Mouse (Mus musculus): ENCODE data around the gene Akna. TPM values are rescaled to one million over a fixed set of nuclear protein-coding genes. Genes with fewer than 3 reads are reported as not detected.
A peak's percentile ranks its signal among the peaks of the same experiment; 100 is the strongest.

The Akna gene
- total RNA-seq, 1 experiment: 2.7 TPM

GRCm38 (mm10) chr4:63418270-63418669 is 15.1 kb upstream of the Akna start:
- TF ChIP-seq ZNF384 (IDR thresholded peaks at IDR 0.05; ENCODE audit: low read depth, low read length): no peak
- TF ChIP-seq ZC3H11A (IDR thresholded peaks at IDR 0.05; ENCODE audit: borderline replicate concordance, low read depth, low read length): no peak
- no peak for TF ChIP-seq CHD2 (IDR thresholded peaks at IDR 0.05; ENCODE audit: low read depth, low read length)
- TF ChIP-seq HCFC1 (IDR thresholded peaks at IDR 0.05; ENCODE audit: borderline replicate concordance, insufficient read depth, low read length): no peak
- no peak for TF ChIP-seq MAFK (IDR thresholded peaks at IDR 0.05; ENCODE audit: insufficient read depth, low read depth, low read length)
- in situ Hi-C loops (cut with MboI; ENCODE audit: low sequenced_read_pairs in 2 of 2, unreplicated experiment in 2 of 2): no loop called here
- H3K9ac ChIP-seq (ENCODE audit: insufficient read depth, low read depth, low read length, poor library complexity, severe bottlenecking): no peak overlapping the region
- H3K9me3 ChIP-seq (ENCODE audit: control insufficient read depth, insufficient read depth, low read depth, low read length): no peaks in the 10 kb centered on the region
- H3K4me1 ChIP-seq (ENCODE audit: control insufficient read depth in 2 of 2, insufficient read depth in 2 of 2, low read length in 2 of 2, poor library complexity in 1 of 2): peaks cover 2 to 29% of the 10 kb centered on the region in 2 experiments
- H3K4me3 ChIP-seq (ENCODE audit: insufficient read depth in 1 of 2, low read depth in 1 of 2, low read length in 2 of 2, poor library complexity in 1 of 2, severe bottlenecking in 1 of 2): no peak overlapping the region
- DNase-seq (ENCODE audit: low read depth, low spot score): no peak
- no peaks in the 10 kb centered on the region; the same call in 1 of the 2 replicates for H3K36me3 ChIP-seq (ENCODE audit: control insufficient read depth, insufficient read depth, low read length, poor library complexity, severe bottlenecking)
- H3K27ac ChIP-seq (ENCODE audit: insufficient read depth, low read depth, low read length, poor library complexity, severe bottlenecking): no peak overlapping the region

- Histone ChIP-seq H3K36me3 (ENCODE audit: control insufficient read depth, insufficient read depth, low read length, poor library complexity, severe bottlenecking) (no peaks in the 10 kb centered on the region; the same call in 1 of the 2 replicates), H3K4me3 (ENCODE audit: insufficient read depth in 1 of 2, low read depth in 1 of 2, low read length in 2 of 2, poor library complexity in 1 of 2, severe bottlenecking in 1 of 2) (no peak overlapping the region), H3K9me3 (ENCODE audit: control insufficient read depth, insufficient read depth, low read depth, low read length) (no peaks in the 10 kb centered on the region), H3K4me1 (ENCODE audit: control insufficient read depth in 2 of 2, insufficient read depth in 2 of 2, low read length in 2 of 2, poor library complexity in 1 of 2) (peaks cover 2 to 22% of the 10 kb centered on the region in 2 experiments), H3K27ac (ENCODE audit: insufficient read depth, low read depth, low read length, poor library complexity, severe bottlenecking) (no peak overlapping the region), H3K9ac (ENCODE audit: insufficient read depth, low read depth, low read length, poor library complexity, severe bottlenecking) (no peak overlapping the region)
- in situ Hi-C loops (cut with MboI; ENCODE audit: low sequenced_read_pairs in 2 of 2, unreplicated experiment in 2 of 2): no loop called here
- TF ChIP-seq CHD2 (IDR thresholded peaks at IDR 0.05; ENCODE audit: low read depth, low read length) (no peak), ZC3H11A (IDR thresholded peaks at IDR 0.05; ENCODE audit: borderline replicate concordance, low read depth, low read length) (peak; percentile 82; the same call in 1 of the 2 replicates)
- DNase-seq (ENCODE audit: low read depth, low spot score): peak; percentile 77
Observed at GRCm38 (mm10) chr4:63417318-63417957, 14.3 kb upstream of the Akna start.

DNA sequence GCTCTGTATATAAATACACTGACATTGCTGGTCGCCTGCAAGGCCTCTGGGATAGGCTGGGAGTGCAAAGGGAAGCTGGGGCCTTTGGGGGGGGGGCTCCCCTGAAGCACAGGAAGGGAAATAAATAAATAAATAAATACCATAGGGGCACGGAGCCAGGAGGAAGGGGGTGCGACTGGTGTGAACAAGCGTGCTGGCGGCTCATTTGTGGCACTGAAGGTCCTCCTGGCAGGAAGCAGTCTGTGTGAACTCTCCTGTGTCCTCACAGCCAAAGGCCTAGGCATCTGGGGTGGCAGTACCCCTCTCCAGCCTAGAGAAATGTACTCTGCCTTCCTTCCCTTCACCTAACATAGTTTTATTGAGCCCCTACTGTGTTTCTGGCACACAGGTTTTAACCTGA is 11.8 kb upstream of the Akna start:
- H3K27ac ChIP-seq (ENCODE audit: insufficient read depth, low read depth, low read length, poor library complexity, severe bottlenecking): no peak overlapping the region

DNA sequence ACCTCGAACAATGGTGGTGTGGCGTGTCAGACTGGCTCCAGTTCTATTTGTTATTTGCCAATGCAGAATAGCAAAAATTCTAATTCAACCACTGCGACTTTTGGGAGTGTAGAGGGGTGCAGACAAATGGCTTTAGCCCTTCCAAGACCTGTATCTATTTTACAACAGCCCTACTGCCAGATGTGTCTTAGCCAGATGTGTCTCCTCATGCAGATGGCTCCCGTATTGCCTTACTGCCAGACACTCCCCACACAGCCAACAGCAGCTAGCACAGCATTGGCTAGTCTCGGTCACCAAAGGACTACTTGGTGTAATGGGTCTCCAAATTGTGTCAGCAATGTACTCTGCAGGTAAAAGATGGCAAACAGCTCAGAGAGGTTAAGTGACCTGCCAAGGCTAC is 8.1 kb upstream of the Akna start:
- Histone ChIP-seq H3K4me1 (ENCODE audit: control insufficient read depth in 2 of 2, insufficient read depth in 2 of 2, low read length in 2 of 2, poor library complexity in 1 of 2) (0 out of 4 replicates have a peak, but pooled peaks cover 3 to 6% of the 10 kb centered on the region in 2 experiments), H3K4me3 (ENCODE audit: insufficient read depth in 1 of 2, low read depth in 1 of 2, low read length in 2 of 2, poor library complexity in 1 of 2, severe bottlenecking in 1 of 2) (peak overlapping the region; percentile 25 to 88; a peak in 3 of 4 replicates)
- no peak for TF ChIP-seq MAFK (IDR thresholded peaks at IDR 0.05; ENCODE audit: insufficient read depth, low read depth, low read length)
- no peak for TF ChIP-seq HCFC1 (IDR thresholded peaks at IDR 0.05; ENCODE audit: borderline replicate concordance, insufficient read depth, low read length)
- TF ChIP-seq ZNF384 (IDR thresholded peaks at IDR 0.05; ENCODE audit: low read depth, low read length): no peak
- TF ChIP-seq CHD2 (IDR thresholded peaks at IDR 0.05; ENCODE audit: low read depth, low read length): no peak
- no peak for TF ChIP-seq ZC3H11A (IDR thresholded peaks at IDR 0.05; ENCODE audit: borderline replicate concordance, low read depth, low read length)

More for the DNA sequence above, 11.8 kb upstream of the Akna start:
- Histone ChIP-seq H3K4me3 (ENCODE audit: insufficient read depth in 1 of 2, low read depth in 1 of 2, low read length in 2 of 2, poor library complexity in 1 of 2, severe bottlenecking in 1 of 2) (no peak overlapping the region), H3K36me3 (ENCODE audit: control insufficient read depth, insufficient read depth, low read length, poor library complexity, severe bottlenecking) (no peaks in the 10 kb centered on the region; the same call in 1 of the 2 replicates), H3K9me3 (ENCODE audit: control insufficient read depth, insufficient read depth, low read depth, low read length) (no peaks in the 10 kb centered on the region), H3K9ac (ENCODE audit: insufficient read depth, low read depth, low read length, poor library complexity, severe bottlenecking) (no peak overlapping the region), H3K4me1 (ENCODE audit: control insufficient read depth in 2 of 2, insufficient read depth in 2 of 2, low read length in 2 of 2, poor library complexity in 1 of 2) (peaks cover 2 to 8% of the 10 kb centered on the region in 2 experiments)
- TF ChIP-seq ZC3H11A (IDR thresholded peaks at IDR 0.05; ENCODE audit: borderline replicate concordance, low read depth, low read length): no peak
- TF ChIP-seq CHD2 (IDR thresholded peaks at IDR 0.05; ENCODE audit: low read depth, low read length): no peak
- TF ChIP-seq ZNF384 (IDR thresholded peaks at IDR 0.05; ENCODE audit: low read depth, low read length): no peak
- in situ Hi-C loops (cut with MboI; ENCODE audit: low sequenced_read_pairs in 2 of 2, unreplicated experiment in 2 of 2): no loop called here
- DNase-seq (ENCODE audit: low read depth, low spot score): no peak

DNA sequence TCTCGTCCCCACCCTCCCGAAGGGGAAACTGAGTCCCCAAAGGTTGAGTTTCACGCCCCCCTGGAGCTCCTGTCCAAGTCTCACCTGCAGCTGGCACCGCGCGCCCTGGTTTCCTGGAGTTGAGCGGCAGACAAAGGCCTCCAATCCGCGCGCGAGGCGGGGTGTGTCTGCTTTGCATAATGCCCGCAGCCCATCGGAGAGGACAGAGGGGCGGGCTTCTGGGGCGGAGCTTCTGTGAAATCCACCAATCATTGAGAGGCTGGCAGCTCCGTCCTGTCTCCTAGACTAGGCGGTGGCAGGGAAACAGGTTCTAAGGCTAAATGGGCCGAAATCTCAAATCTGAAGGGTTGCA is 7.4 kb upstream of the Akna start:
- Histone ChIP-seq H3K4me3 (ENCODE audit: insufficient read depth in 1 of 2, low read depth in 1 of 2, low read length in 2 of 2, poor library complexity in 1 of 2, severe bottlenecking in 1 of 2) (peak overlapping the region; percentile 77 to 88), H3K36me3 (ENCODE audit: control insufficient read depth, insufficient read depth, low read length, poor library complexity, severe bottlenecking) (no peaks in the 10 kb centered on the region), H3K9ac (ENCODE audit: insufficient read depth, low read depth, low read length, poor library complexity, severe bottlenecking) (peak overlapping the region; percentile 69), H3K9me3 (ENCODE audit: control insufficient read depth, insufficient read depth, low read depth, low read length) (no peaks in the 10 kb centered on the region), H3K27ac (ENCODE audit: insufficient read depth, low read depth, low read length, poor library complexity, severe bottlenecking) (no peak overlapping the region), H3K4me1 (ENCODE audit: control insufficient read depth in 2 of 2, insufficient read depth in 2 of 2, low read length in 2 of 2, poor library complexity in 1 of 2) (0 out of 4 replicates have a peak, but pooled peaks cover 3 to 6% of the 10 kb centered on the region in 2 experiments)
- in situ Hi-C loops (cut with MboI; ENCODE audit: low sequenced_read_pairs in 2 of 2, unreplicated experiment in 2 of 2): no loop called here
- DNase-seq (ENCODE audit: low read depth, low spot score): peak; percentile 96
- TF ChIP-seq ZNF384 (IDR thresholded peaks at IDR 0.05; ENCODE audit: low read depth, low read length): no peak

More for the DNA sequence above, 8.1 kb upstream of the Akna start:
- Histone ChIP-seq H3K9ac (ENCODE audit: insufficient read depth, low read depth, low read length, poor library complexity, severe bottlenecking) (no peak overlapping the region), H3K9me3 (ENCODE audit: control insufficient read depth, insufficient read depth, low read depth, low read length) (no peaks in the 10 kb centered on the region), H3K27ac (ENCODE audit: insufficient read depth, low read depth, low read length, poor library complexity, severe bottlenecking) (no peak overlapping the region), H3K36me3 (ENCODE audit: control insufficient read depth, insufficient read depth, low read length, poor library complexity, severe bottlenecking) (no peaks in the 10 kb centered on the region; the same call in 1 of the 2 replicates)
- no peak for DNase-seq (ENCODE audit: low read depth, low spot score)
- in situ Hi-C loops (cut with MboI; ENCODE audit: low sequenced_read_pairs in 2 of 2, unreplicated experiment in 2 of 2): no loop called here
